Mouse (Mus musculus) forebrain, embryonic 15.5 days (tissue): ENCODE measurements around the gene Rps6kb2. TPM values are rescaled to one million over a fixed set of nuclear protein-coding genes. Genes with fewer than 3 reads are reported as not detected.
"Not testable (repeated sequence)": the region's sequence is repeated elsewhere in the genome, so short reads cannot be mapped to it uniquely, and the experiment has no call there.

Experiments used
- ATAC-seq: fragments of 200-750 bp; cut with Nextera tagmentation; replicated peaks from 2 replicates; pipeline ENCODE4 v1.8.0; 2017; ENCODE audit warnings: mild to moderate bottlenecking, moderate TSS enrichment, moderate library complexity
- H3K27ac ChIP-seq: fragments of 300-500 bp; sonication (generic); replicated peaks from 2 replicates; pipeline ENCODE4 v1.5.1; 2015; ENCODE audit warnings: mild to moderate bottlenecking, inconsistent platforms
- H3K27me3 ChIP-seq: fragments of 300-500 bp; sonication (generic); 2 replicates; pipeline ENCODE4 v1.6.1; 2015; ENCODE audit warnings: inconsistent platforms
- H3K36me3 ChIP-seq: fragments of 300-500 bp; sonication (generic); 2 replicates; pipeline ENCODE4 v1.6.1; 2015; ENCODE audit warnings: mild to moderate bottlenecking, inconsistent platforms
- H3K4me1 ChIP-seq: fragments of 300-500 bp; sonication (generic); 2 replicates; pipeline ENCODE4 v1.6.1; 2015; ENCODE audit warnings: inconsistent platforms
- H3K4me2 ChIP-seq: fragments of 300-500 bp; sonication (generic); replicated peaks from 2 replicates; pipeline ENCODE4 v1.6.1; 2015; ENCODE audit warnings: mild to moderate bottlenecking, inconsistent platforms
- H3K4me3 ChIP-seq: fragments of 300-500 bp; sonication (generic); 2 replicates; pipeline ENCODE4 v1.5.1; 2015; ENCODE audit warnings: mild to moderate bottlenecking, inconsistent platforms
- H3K9ac ChIP-seq: fragments of 300-500 bp; sonication (generic); replicated peaks from 2 replicates; pipeline ENCODE4 v1.6.1; 2015; ENCODE audit warnings: mild to moderate bottlenecking, inconsistent platforms
- H3K9me3 ChIP-seq: fragments of 300-500 bp; sonication (generic); 2 replicates; pipeline ENCODE4 v1.6.1; 2016; ENCODE audit warnings: inconsistent platforms
- WGBS: fragments of 180-500 bp; shearing (Covaris S2); methylation state at CpG from one replicate; pipeline ENCODE4 v1.1.7; 2015; ENCODE audit warnings: mixed read lengths; 5-methylcytosine and 5-hydroxymethylcytosine counted together
- polyA plus RNA-seq: library from polyadenylated mRNA; unstranded; fragments of >200 nt; fragmentation: Nextera tagmentation; extraction: Ambion mirVana; gene quantifications from 2 replicates; pipeline ENCODE4 v1.2.1, GENCODE M21; 2015

The Rps6kb2 gene
- polyA plus RNA-seq, 1 experiment from 2014 or later = 54.1 TPM

- H3K9me3 ChIP-seq = no peaks in the 10 kb centered on the region
- 91% methylated on average over 7 of the region's 7 CpGs for WGBS
- no peak overlapping the region for H3K4me3 ChIP-seq
- ATAC-seq = no peak
- H3K4me1 ChIP-seq = peaks cover 19% of the 10 kb centered on the region
- no peak overlapping the region for H3K4me2 ChIP-seq
- H3K27ac ChIP-seq = no peak overlapping the region
- no peaks in the 10 kb centered on the region for H3K27me3 ChIP-seq
- peaks cover 42% of the 10 kb centered on the region for H3K36me3 ChIP-seq
- H3K9ac ChIP-seq = no peak overlapping the region
Measured at GRCm38 (mm10) chr19:4129462-4129861, 33.7 kb downstream of the Rps6kb2 start.

GRCm38 (mm10) chr19:4126759-4127495 is 36.2 kb downstream of the Rps6kb2 start:
- peak overlapping the region; percentile 62 for H3K4me3 ChIP-seq
- no peaks in the 10 kb centered on the region for H3K27me3 ChIP-seq
- no peak overlapping the region for H3K27ac ChIP-seq
- H3K4me1 ChIP-seq = peaks cover 19% of the 10 kb centered on the region
- H3K9me3 ChIP-seq = no peaks in the 10 kb centered on the region
- no peak for ATAC-seq
- H3K4me2 ChIP-seq = peak overlapping the region; percentile 63
- 74% methylated on average over 7 of the region's 7 CpGs for WGBS
- peaks cover 31% of the 10 kb centered on the region; the same call in 1 of the 2 replicates for H3K36me3 ChIP-seq
- peak overlapping the region; percentile 80 for H3K9ac ChIP-seq

GRCm38 (mm10) chr19:4125741-4126696 is 37.1 kb downstream of the Rps6kb2 start, which contains the start of gene Aip:
Gene Aip, minus strand, starts transcription at chr19:4125858.
- Histone ChIP-seq H3K4me2 (peak within 1 kb of the TSS; percentile 63), H3K4me3 (peak within 1 kb of the TSS; percentile 62), H3K9ac (peak within 1 kb of the TSS; percentile 80), H3K4me1 (peaks cover 22% of the 10 kb centered on the region), H3K27ac (peak within 1 kb of the TSS; percentile 42), H3K27me3 (no peaks in the 10 kb centered on the region), H3K9me3 (no peaks in the 10 kb centered on the region), H3K36me3 (peaks cover 22% of the 10 kb centered on the region; the same call in 1 of the 2 replicates)
- under 1% methylated on average over 60 of the region's 64 CpGs for WGBS
- peak; percentile 92 for ATAC-seq

- Histone ChIP-seq H3K4me2 (peak overlapping the region; percentile 63), H3K4me3 (peak overlapping the region; percentile 62), H3K27ac (peak overlapping the region; percentile 42), H3K9ac (0 out of 2 replicates have a peak overlapping the region, but pooled peaks have one; percentile 31), H3K4me1 (peaks cover 29% of the 10 kb centered on the region), H3K36me3 (peaks cover 22% of the 10 kb centered on the region; the same call in 1 of the 2 replicates)
- WGBS = 13% methylated on average over 4 of the region's 4 CpGs
- not testable (repeated sequence) for H3K27me3 ChIP-seq, H3K9me3 ChIP-seq
- peak; percentile 53 for ATAC-seq
Measured at GRCm38 (mm10) chr19:4125268-4125667, 37.9 kb downstream of the Rps6kb2 start.

GRCm38 (mm10) chr19:4124432-4124831 is 38.7 kb downstream of the Rps6kb2 start:
- Histone ChIP-seq H3K9me3 (no peaks in the 10 kb centered on the region), H3K4me1 (peaks cover 31% of the 10 kb centered on the region), H3K27ac (no peak overlapping the region), H3K9ac (no peak overlapping the region), H3K36me3 (peaks cover 14% of the 10 kb centered on the region; the same call in 1 of the 2 replicates), H3K27me3 (no peaks in the 10 kb centered on the region), H3K4me3 (no peak overlapping the region; the same call in 1 of the 2 replicates), H3K4me2 (no peak overlapping the region)
- 82% methylated on average over 4 of the region's 4 CpGs for WGBS
- no peak for ATAC-seq

- no peak overlapping the region for H3K27ac ChIP-seq
- peaks cover 4% of the 10 kb centered on the region; the same call in 1 of the 2 replicates for H3K36me3 ChIP-seq
- H3K4me1 ChIP-seq = peaks cover 30% of the 10 kb centered on the region
- no peaks in the 10 kb centered on the region for H3K27me3 ChIP-seq
- whole genome bisulfite sequencing = 86% methylated on average over 7 of the region's 7 CpGs
- H3K9ac ChIP-seq = no peak overlapping the region
- no peak overlapping the region for H3K4me2 ChIP-seq
- ATAC-seq = no peak
- no peaks in the 10 kb centered on the region for H3K9me3 ChIP-seq
- no peak overlapping the region for H3K4me3 ChIP-seq
Measured at GRCm38 (mm10) chr19:4122411-4123370, 40.5 kb downstream of the Rps6kb2 start.

GRCm38 (mm10) chr19:4121896-4122295 is 41.3 kb downstream of the Rps6kb2 start:
- H3K4me3 ChIP-seq, H3K4me2 ChIP-seq, ATAC-seq, H3K36me3 ChIP-seq, H3K9ac ChIP-seq, H3K27me3 ChIP-seq, H3K9me3 ChIP-seq: not testable (repeated sequence)
- WGBS = 54% methylated on average over 6 of the region's 6 CpGs
- Histone ChIP-seq H3K4me1 (peaks cover 22% of the 10 kb centered on the region), H3K27ac (peak overlapping the region; percentile 91; the same call in 1 of the 2 replicates)

GRCm38 (mm10) chr19:4121097-4121805 is 41.9 kb downstream of the Rps6kb2 start:
- Histone ChIP-seq H3K4me3 (peak overlapping the region; percentile 54), H3K27ac (peak overlapping the region; percentile 91), H3K36me3 (peaks cover 4% of the 10 kb centered on the region; the same call in 1 of the 2 replicates), H3K9me3 (no peaks in the 10 kb centered on the region), H3K27me3 (no peaks in the 10 kb centered on the region), H3K4me1 (peaks cover 16% of the 10 kb centered on the region), H3K9ac (peak overlapping the region; percentile 47), H3K4me2 (peak overlapping the region; percentile 49)
- ATAC-seq = peak; percentile 83
- WGBS = 4% methylated on average over 38 of the region's 38 CpGs

- ATAC-seq = no peak
- Histone ChIP-seq H3K4me2 (peak overlapping the region; percentile 49), H3K36me3 (peaks cover 9% of the 10 kb centered on the region), H3K27ac (peak overlapping the region; percentile 91; the same call in 1 of the 2 replicates), H3K4me3 (peak overlapping the region; percentile 54), H3K9ac (no peak overlapping the region), H3K9me3 (no peaks in the 10 kb centered on the region), H3K27me3 (no peaks in the 10 kb centered on the region), H3K4me1 (peaks cover 16% of the 10 kb centered on the region)
- 95% methylated on average over 2 of the region's 2 CpGs for WGBS
Measured at GRCm38 (mm10) chr19:4120496-4120895, 42.7 kb downstream of the Rps6kb2 start.

- no peaks in the 10 kb centered on the region for H3K27me3 ChIP-seq
- H3K27ac ChIP-seq = no peak overlapping the region
- no peak overlapping the region for H3K9ac ChIP-seq
- peaks cover 12% of the 10 kb centered on the region for H3K4me1 ChIP-seq
- no peaks in the 10 kb centered on the region for H3K9me3 ChIP-seq
- no peak for ATAC-seq
- peaks cover 15% of the 10 kb centered on the region for H3K36me3 ChIP-seq
- no peak overlapping the region for H3K4me3 ChIP-seq
- peak overlapping the region; percentile 49; the same call in 1 of the 2 replicates for H3K4me2 ChIP-seq
- WGBS = 86% methylated on average over 6 of the region's 6 CpGs
Measured at GRCm38 (mm10) chr19:4119716-4120487, 43.3 kb downstream of the Rps6kb2 start.
